Mouse (Mus musculus) layer of hippocampus, postnatal 25 days (tissue): Measurements from ENCODE around the gene Zfp185. TPM values are rescaled to one million over a fixed set of nuclear protein-coding genes. Genes with fewer than 3 reads are reported as not detected.
"Not testable (repeated sequence)": the region's sequence is repeated elsewhere in the genome, so short reads cannot be mapped to it uniquely, and the experiment has no call there.

Experiments
- DNase-seq, 2 experiments: peaks; one replicate each; pipeline ENCODE4 v3.0.0; 2022; ENCODE audit warnings: mixed read lengths in 2 of 2, low spot score in 1 of 2; ENCODE audit errors: extremely low spot score in 1 of 2
- microRNA-seq, 2 experiments: library from miRNA; unstranded; fragments of <30 nt; microRNA quantifications; one replicate each; pipeline ENCODE4 v1.2.0; 2021
- total RNA-seq, 2 experiments: library from RNA; stranded (reverse); gene quantifications; 2 replicates each; pipeline ENCODE4 v1.2.3; 2021

The Zfp185 gene
- total RNA-seq, 2 experiments from 2014 or later, result 0.69 to 1.5 TPM

GRCm38 (mm10) chrX:73061528-73061927 is 74.4 kb downstream of the Zfp185 start:
- DNase-seq, result no peak

- DNase-seq, result no peak
These were observed 75.2 kb downstream of the Zfp185 start for GRCm38 (mm10) chrX:73062323-73062722.

- DNase-seq, result peak; percentile 26 to 29
These were observed 76.6 kb downstream of the Zfp185 start for GRCm38 (mm10) chrX:73063512-73064414.

- no peak for DNase-seq
These were observed 77.3 kb downstream of the Zfp185 start, which contains the start of gene Pnma3 for GRCm38 (mm10) chrX:73064415-73064793. Gene Pnma3, plus strand, starts transcription at chrX:73064787.

GRCm38 (mm10) chrX:73066765-73067312 is 79.7 kb downstream of the Zfp185 start:
- DNase-seq, result not testable (repeated sequence)

Small RNA genes lying within 50 kb of the gene (microRNA-seq; reads per million reads assigned to microRNA genes)
- 0 to 0.20 reads per million in 2 experiments for gene Mir2137

Other genes starting within 250 kb of the Zfp185 start
- gene Gabrq, start 162.2 kb upstream of the Zfp185 start, total RNA-seq, result under 1 TPM; 0.73 to 0.79 TPM
- 10 to 100 TPM; 49.8 to 55.4 TPM for gene Cetn2, start 68.9 kb upstream of the Zfp185 start, total RNA-seq
- 10 to 100 TPM; 23.6 to 27.6 TPM for gene Nsdhl, start 68.8 kb upstream of the Zfp185 start, total RNA-seq
- under 1 TPM; 0.25 to 0.38 TPM for gene Pnma5, start 49.8 kb downstream of the Zfp185 start, total RNA-seq
- 10 to 100 TPM; 15.7 to 25.1 TPM for gene Pnma3, start 77.4 kb downstream of the Zfp185 start, total RNA-seq
- gene Xlr4a, start 95.1 kb downstream of the Zfp185 start, total RNA-seq, result 1 to 10 TPM in 1 of 2 experiments, not detected in 1; 2.7 TPM
- gene Xlr3a, start 109.8 kb downstream of the Zfp185 start, total RNA-seq, result 1 to 10 TPM; 2.0 to 3.4 TPM
- gene Gm14685, start 129.7 kb downstream of the Zfp185 start, total RNA-seq, result 1 to 10 TPM; 2.9 to 3.1 TPM
- gene Xlr5b, start 161.5 kb downstream of the Zfp185 start, total RNA-seq, result not detected
- gene DXBay18, start 162.1 kb downstream of the Zfp185 start, total RNA-seq, result 1 to 10 TPM in 1 of 2 experiments, under 1 TPM in 1; 0.63 to 1.3 TPM
- gene Spin2d, start 189.7 kb downstream of the Zfp185 start, total RNA-seq, result not detected
- 10 to 100 TPM in 1 of 2 experiments, 1 to 10 TPM in 1; 5.5 to 14.6 TPM for gene Xlr3b, start 204.9 kb downstream of the Zfp185 start, total RNA-seq
- gene Xlr4b, start 227.0 kb downstream of the Zfp185 start, total RNA-seq, result 1 to 10 TPM in 1 of 2 experiments, under 1 TPM in 1; 0.84 to 1.4 TPM
- 10 to 100 TPM; 15.0 to 16.0 TPM for gene F8a, start 241.0 kb downstream of the Zfp185 start, total RNA-seq